Mouse (Mus musculus): ENCODE measurements around the gene Sft2d1.

- no peak for TF ChIP-seq CTCF (IDR thresholded peaks at IDR 0.05; ENCODE audit: insufficient read depth, low read depth, low read length)
- no peak for TF ChIP-seq POLR2A (IDR thresholded peaks at IDR 0.05; ENCODE audit: insufficient read depth, low read depth, low read length)
These were observed 44.8 kb downstream of the Sft2d1 start, which contains the start of gene T2 for GRCm38 (mm10) chr17:8355692-8356091.

Data from olfactory bulb, adult 2 months (tissue).